Mouse (Mus musculus) mesoderm, embryonic 11.5 days (tissue): Measurements from ENCODE around the gene Spats2.

Source experiments
- DNase-seq: peaks from one replicate; pipeline ENCODE4 v3.0.0-alpha.2; 2012; ENCODE audit warnings: low read depth, low spot score

Gene Spats2

DNA sequence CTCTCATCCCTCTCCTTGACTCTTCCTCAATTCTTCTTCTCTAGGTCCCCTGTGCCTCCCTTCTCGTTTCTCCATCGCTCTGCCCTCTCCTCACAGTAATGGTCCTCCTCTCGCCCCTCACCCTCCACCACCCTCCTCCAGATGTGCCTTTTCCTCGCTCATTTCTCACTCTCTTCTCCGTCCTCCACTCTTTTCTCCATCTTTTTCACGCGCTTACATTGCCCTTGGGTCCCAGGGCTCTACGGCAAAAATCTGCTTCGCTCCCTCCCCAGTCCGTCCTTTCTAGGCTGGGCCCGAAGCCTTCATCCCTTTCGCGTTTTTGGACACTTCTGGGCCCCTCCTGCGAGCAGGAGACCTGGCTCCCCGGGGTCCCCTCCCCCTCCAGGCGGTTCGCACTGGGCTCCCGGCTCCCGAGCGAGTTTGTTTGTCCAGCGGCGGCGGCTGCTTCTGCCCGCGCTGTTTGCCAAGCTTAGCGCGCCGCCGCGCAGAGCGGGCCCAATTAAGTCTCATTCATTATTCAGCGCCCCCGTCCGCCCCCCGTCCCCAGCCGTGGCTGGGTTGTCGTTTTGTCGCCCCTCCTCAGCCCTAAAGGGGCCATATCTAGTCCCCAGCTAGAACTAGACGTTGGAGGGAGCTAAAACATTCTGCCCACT is 27.8 kb upstream of the Spats2 start:
- DNase-seq, result no peak

DNA sequence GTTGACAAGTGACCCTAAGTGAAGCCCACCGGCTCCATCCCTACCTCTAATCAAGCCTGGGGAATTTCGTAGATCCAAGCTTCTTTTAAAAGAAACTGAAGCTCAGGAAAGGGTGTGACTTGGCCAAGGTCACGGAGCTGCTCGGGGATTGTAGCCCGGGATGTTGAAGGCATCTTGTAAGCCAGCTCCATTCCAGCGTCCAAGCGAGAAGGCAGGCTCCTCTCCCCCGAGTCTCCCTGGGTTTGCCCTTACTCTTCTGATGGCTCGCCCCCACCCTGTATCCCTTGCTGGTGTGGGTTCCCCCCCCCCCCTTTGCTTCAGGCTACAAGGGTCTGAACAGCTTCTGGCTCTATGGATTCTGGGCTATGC is 27.2 kb upstream of the Spats2 start:
- DNase-seq, result no peak

DNA sequence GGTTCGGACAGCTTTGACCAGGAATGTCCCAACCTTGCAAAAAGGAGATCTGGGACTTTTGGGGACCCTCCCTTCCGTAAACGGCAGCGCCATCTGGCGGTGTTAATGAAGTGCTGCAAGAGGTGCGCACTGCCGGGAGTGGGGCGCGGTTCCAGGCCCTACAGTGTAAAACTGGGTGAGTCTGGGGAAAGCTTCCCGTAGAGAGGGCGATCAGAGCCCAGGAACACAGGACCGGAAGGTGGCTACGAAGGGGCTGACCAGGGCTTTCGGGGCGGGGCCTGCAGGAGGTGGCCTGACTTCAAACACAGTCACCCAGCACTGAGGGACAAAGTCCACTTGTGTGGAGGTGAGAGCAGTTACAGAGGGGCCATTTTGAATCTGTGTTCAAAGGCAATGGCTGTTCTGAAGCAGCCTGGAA is 26.6 kb upstream of the Spats2 start:
- DNase-seq, result no peak

DNA sequence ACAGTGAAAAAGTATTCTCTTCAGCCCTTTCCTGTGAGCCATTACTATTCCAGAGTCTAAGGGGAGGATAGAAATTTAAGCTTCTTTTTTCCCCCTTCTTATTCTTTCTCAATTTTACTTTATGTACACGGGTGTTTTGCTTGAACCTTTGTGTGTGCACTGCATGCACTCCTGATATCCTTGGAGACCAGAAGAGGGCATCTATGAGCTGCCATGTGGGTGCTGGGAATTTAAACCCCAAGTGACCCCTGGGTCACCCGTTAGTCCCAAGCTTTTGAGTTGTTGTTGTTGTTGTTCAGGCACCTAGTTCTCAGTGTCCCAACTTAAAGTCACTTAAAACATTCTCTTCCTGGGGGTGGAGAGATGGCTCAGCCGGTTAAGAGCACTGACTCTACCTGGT is 25.7 kb upstream of the Spats2 start:
- no peak for DNase-seq

DNA sequence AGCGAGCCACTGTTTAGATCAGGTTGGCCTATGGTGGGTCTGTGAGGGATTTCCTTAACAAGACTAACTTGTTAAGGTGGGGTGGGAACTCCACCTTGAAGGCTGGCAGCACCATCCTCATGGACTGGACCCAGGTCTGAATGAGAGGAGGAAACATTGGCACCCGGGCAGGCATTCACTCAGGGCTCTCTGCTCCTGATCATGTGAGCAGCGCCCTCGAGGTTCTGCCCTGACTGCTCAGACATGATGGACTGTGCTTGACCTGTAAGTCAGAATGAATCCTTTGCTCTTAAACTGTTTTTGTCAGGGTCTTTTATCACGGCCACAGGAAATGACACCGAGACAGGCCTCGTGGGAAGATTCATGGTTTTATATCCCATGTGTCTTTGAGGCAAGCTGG is 20.5 kb upstream of the Spats2 start:
- no peak for DNase-seq

DNA sequence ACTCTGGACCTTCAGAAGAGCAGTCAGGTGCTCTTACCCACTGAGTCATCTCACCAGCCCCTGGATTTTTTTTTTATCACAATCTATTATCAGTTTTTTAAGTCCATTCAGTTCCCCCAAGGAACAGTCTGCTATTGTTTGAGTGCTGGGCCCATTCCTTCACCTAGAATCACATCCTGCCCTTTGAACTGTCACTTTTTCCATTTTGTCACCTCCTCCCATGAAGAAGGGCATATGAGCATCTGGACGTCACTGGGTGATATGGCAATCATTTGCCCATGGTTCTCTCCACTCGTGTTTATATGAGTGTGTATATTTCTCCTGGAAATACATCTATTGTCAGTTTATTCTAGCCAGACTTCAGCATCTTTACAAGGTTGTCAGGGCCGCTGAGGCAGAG is 17.9 kb upstream of the Spats2 start:
- DNase-seq, result no peak

DNA sequence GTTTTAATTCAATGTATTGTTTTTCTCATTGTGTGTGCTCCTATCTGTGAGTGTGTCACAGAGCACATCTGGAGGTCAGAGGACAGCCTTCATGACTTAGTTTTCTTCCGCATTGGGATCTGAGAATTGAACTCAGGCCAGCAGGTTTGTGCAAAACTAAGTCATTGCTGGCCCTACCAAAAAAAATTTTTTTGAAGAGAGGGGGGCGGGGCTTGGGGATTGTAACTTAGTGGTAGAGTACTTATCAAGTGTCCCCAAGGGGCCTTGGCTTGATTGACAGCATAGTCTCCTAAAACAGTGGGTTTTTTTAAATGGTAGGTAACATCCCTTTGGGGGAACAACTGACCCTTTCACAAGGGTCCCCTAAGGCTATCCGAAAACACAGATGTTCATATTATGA is 14.6 kb upstream of the Spats2 start:
- DNase-seq, result no peak

DNA sequence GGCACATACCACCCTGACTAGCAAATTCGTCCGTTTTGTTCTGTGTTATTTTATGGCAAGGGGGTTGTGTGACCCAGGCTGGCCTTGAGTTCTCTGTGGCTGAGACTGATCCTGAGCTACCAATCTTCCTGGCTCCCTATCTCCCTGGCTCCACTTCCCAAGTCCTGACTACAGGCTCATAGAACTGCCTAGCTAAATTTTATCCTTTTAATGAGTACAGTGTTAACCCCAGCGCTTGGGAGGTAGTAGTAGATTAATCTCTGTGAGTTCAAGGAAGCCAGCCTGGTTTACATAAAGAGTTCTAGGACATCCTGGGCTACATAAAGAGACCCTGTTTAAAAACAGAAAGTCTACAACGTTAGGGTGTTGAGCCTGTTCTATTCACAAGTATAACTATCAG is 13.9 kb upstream of the Spats2 start:
- no peak for DNase-seq

DNA sequence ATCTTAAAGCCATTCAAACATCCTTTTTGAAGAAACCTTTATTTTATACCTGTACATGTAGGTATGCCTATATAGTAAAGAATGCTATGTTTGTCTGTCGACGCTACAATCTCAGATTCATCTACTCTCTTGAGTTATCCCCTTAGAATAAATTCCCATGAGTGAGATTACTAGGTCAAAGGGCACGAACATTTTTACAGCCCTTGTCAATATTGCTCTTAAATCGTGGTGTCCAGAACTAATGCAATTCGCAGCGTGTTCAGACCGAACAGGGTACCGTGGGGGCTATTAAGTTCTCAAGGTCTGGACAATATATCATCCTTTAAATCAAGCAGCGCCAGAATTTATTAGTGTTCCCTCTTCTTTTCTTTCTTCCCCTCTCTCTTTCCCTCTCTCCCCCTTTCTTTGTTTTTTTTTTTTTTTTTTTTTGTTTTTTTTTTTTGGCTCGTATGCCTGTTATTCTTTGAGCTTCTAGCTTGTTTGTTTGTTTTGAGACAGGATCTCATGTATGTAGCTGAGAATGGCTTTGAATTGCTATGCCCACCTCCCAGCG is 12.8 kb upstream of the Spats2 start:
- peak; percentile 80 for DNase-seq

DNA sequence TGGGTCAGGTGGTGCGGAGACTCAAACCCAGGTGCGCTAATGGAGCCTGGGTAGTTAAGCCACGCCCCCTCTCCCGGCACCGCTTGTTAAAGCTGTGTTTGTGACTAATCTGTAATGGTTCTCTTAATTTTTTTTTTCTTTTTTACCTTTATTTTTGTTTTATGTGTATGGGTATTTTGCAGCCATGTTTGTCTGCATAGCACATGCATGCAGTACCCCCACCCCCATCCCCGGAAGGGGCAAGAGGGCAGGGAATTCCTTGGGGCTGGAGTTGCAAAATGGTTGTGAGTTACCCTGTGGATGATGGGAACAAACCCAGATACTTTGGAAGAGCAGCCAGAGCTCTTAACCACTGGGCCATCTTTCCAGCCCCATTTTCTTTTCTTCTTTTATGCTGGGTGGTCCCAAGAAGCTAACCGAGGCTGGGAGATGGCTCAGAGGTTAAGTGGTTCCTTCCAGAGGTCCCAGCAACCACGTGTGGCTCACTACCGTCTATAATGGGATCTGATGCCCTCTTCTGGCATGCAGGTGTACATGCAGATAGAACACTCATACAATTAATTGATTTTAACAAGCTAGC is 12.2 kb upstream of the Spats2 start:
- DNase-seq, result no peak

DNA sequence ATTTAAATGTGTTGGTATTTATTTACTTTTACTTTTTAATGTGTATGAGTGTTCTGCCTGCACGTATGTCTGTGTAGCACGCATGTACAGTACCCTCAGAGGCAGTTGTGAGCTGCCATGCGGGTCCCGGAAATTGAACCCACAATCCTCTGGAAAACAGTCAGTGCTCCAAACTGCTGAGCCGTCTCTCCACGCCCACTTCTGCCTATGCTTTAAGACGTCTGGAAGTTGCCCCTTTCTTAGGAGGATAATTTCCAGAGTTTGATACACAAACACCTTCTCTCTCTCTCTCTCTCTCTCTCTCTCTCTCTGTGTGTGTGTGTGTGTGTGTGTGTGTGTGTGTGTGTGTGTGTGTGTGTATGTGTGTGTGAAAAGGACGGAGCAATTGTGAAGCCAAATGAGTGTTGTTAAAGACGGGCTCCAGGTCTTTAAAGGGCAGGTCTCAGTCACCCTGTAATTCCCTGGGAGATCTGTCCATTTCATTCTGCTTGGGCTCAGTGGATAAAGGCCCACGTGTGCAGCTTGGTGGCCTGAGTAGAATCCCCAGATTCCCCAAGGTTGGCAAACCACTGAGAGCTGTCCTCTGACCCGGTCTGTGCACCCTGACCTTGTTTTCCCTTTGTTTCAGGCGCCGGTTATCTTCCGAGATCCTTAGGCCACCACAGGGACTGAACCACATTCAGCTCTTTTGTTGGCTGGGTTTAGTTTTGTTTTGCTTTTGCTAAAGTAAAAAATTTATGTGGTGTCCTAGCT is 11.2 kb upstream of the Spats2 start:
- DNase-seq, result no peak

DNA sequence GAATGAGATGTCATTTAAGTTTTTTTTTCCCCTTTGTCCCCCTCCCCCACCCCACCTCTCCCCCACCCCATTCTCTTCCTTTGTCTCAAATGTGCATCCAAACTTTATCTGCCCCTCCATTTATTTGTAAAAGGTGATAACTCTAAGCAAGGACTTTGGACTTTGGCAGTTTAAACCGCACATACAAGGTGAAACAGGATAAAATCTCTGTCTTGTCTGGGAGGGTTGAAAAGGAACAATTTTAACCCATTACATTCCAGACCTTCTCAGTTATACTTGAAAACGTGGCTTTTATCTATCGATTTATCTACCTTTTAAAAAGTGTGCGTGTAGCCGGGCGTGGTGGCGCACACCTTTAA is 10.7 kb upstream of the Spats2 start:
- no peak for DNase-seq

DNA sequence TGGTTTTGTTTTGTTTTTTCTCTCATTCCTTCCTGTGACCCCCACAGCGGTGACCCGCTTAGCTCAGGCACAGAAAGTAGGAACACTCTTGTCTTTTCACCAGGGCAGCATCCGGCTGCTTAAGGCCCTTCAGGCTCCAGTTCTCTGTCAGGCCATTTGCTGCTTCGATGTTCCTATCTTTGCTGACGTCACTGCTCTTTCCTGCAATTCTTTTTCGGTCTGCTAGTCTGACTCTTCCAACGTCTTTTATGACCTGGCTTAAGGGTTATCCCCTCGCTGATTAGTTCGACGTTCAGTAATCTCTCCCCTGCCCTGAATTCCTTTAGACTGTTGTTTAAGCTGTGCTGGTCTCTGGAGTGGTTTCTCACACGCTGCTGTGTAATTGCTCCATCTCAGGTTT is 9.2 kb upstream of the Spats2 start:
- DNase-seq, result no peak

DNA sequence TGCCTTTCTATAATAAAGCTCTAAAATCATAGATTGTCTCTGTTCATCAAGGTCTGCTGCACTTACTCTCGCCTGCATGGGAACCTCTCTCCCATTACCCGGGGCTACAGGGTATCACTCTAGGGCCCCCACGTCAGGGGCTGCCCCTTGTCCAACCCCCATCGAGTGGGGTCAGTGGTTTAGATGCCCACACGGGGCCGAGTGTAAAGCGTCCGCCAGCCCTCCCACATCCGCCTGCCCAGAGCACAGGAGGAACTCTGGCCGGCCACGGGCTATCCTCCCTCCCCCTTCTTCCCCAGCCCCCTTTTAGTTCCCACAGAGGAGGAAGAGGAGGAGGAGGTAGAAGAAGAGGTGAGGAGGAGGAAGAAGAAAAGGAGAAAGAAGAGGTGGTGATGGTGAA is 4.9 kb upstream of the Spats2 start:
- DNase-seq, result no peak

DNA sequence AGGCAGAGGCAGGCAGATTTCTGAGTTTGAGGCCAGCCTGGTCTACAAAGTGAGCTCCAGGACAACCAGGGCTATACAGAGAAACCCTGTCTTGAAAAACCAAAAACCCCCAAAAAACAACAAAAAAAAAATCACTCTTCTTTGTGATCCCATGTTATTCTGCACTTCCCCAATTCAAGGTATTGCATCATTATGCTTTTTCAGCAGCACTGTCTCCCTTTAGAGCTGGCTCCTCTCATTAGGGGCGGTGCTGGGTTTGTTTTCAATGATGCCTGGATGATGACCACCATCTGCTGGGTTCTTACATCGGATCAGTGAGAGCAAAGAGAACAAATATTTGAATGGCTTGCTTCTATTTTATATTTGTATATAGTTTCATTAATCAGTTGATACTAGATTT is 3.1 kb upstream of the Spats2 start:
- DNase-seq, result no peak

DNA sequence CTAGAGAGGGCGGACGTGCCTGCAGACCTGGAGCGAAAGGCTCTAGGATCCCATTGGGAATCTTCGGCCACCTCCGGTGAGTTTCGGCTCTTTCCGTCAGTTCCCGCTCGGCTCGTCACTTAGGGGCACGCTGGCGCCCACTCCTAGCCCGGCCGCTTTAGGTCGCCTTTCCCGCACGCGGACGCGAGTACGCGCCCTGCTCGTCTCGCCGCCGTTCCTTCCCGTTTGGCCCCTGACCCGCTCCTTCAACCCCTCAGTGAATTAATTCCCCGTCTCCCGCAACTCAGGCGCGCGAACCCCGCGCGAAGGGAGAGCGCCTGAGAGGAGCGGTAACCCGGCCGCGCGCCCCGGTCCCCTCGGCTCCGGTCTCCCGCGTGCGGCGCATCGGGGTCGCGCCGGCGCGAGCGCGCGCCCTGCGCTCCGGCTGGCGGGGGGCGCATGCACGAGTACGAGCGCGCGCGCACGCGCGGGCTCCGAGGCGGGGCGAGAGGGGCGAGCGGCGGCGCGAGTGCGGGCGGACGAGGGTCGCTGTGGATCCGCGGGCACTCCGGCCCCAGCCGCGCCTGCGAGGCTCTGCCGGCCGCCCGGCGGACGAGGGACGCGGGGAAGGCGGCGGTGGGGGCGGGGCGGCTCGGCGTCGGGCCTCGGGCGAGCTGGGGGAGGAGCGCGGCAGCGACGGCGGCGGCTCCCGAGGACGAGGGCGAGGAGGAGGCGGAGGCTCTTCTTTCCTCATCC is 532 bp downstream of the Spats2 start:
- DNase-seq, result peak; percentile 95

DNA sequence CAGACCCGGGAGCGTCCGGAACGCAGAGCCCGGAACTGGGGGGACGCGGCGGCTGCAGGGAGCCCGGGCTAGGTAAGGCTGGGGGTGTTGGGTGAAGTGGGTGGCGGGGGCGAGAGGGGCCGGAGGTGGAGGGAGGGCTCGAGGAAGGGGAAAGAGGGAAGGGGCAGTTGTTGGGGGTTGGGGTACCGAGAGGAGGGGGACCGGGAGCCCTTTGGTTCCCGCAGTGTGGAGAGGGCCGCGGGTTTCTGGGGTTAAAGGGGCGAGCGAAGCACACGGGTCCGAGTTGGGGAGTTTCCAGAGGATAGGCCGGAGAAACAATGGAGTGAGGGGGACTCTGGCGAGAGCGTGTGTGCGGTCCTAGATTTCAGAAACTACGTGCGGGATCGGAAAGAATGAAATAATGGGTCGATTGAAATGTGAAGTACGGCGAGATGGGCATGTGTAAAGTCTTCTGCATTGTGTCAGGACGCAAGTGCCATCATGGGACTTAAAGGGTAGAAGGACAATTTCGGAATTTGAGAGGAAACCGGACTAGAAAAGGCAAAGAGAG is 1.2 kb downstream of the Spats2 start:
- DNase-seq, result peak; percentile 43

DNA sequence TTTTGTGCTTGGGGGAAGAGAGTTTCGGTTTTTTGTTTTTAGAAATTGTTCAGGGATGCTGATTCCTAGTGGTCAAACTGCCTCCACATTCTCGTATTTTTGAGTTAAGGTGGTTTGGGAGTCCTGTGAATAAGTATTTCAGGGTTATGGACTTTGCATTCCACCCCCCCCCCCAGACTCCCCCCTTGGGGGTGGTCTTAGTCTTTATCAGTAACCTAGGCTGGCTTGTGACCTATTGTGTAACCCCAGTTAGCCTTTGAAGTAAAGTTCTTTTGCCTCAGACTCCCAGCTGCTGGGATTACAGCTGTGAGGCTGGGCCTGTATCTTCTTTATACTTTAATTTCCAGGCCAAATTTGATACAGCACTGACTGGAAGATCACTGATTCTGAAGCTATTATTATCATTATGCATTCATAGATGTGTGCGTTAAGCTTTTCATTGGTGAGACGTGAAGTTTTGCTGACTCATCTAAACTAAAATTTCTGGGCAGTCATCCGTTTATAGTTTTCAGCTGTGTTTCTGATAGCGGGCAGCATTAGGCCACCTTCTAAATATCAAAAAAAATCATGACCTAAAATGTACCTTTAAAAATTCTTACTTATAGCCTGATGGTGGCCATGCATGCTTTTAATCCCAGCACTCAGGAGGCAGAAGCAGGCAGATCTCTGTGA is 2.3 kb downstream of the Spats2 start:
- DNase-seq, result no peak

DNA sequence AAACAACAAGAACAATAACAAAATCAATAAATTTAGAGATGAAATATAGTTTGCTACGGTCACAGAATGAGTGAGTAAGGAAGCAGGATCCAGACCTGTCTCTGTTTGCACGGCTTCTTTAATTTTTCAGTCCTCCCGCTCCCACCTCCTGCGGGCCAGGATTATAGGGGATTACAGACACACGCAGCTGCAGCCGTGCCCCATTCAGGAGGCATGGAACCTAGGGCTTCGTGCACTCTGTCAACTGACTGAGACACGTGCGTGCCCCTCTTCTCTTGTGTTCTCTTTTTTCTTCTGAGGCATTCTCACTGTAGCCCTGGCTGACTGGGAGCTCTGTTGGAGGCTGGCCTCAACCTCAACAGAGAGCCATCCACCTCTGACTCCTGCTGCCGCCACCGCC is 3.7 kb downstream of the Spats2 start:
- no peak for DNase-seq

DNA sequence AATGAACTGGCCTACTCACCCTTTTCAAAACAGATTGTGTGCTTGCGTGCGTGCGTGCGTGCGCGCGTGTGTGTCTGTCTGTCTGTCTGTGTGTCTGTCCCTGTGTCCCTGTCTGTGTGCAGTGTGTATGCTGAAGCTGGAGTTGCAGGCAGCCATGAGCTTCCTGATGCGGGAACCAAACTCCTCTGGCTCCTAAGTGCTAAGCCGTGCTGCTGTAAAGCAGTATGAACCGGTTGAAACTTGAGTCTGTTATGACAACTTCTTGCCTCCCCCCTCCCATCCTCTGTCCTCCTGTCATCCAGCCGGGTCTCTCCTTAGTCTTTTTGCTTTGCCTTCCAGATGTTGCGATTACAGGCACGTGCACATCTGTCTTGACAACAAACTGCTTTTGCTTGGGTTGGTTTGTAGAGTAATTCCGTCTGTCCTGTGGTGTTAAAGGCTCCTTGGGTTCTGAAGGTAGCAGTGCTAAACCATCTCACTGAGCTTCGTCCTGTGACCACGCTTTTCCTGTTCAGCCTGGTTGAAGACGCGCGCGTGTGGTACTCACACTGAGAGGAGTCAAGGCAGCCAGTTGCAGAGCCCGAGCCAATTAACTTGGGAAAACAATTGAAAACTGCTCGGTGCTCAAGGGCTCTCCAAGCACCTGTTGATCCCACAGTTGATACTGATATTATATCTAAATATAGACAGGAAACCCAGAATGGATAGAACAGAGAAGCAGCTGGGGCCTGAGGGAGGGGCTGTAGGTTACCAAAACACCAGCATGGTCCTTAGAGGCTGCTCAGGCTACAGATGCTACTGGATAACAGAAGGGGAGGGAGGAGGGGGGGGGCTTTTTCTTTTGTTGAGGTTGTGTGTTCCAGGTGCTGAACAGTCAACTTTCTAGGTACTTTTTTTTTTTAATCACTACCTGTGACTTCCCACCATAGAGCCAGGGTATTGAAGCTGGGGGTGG is 4.5 kb downstream of the Spats2 start:
- peak; percentile 45 for DNase-seq
